Mouse (Mus musculus): ENCODE results near the gene Ift22.

Ift22 gene

GRCm38 (mm10) chr5:136894840-136895528 lies 13.0 kb upstream of the Ift22 start:
- Histone ChIP-seq H3K27me3 (ENCODE audit: insufficient read depth, low read length) (peaks cover 17% of the 10 kb centered on the region), H3K4me3 (replicated peaks; ENCODE audit: low read length) (no peak overlapping the region), H3K9me3 (ENCODE audit: low read length) (no peaks in the 10 kb centered on the region), H3K4me1 (replicated peaks; ENCODE audit: low read depth, low read length) (peaks cover 8% of the 10 kb centered on the region; the same call in 1 of the 2 replicates), H3K36me3 (ENCODE audit: insufficient read depth, low read length) (no peaks in the 10 kb centered on the region)
- TF ChIP-seq POU5F1 (IDR thresholded peaks at IDR 0.05; ENCODE audit: borderline replicate concordance, low read length) (no peak), CTCF (conservative IDR thresholded peaks at IDR 0.05; ENCODE audit: low read length) (no peak), NANOG (IDR thresholded peaks at IDR 0.05; ENCODE audit: borderline replicate concordance, low read length) (no peak)

- Histone ChIP-seq H3K27me3 (ENCODE audit: insufficient read depth, low read length) (peaks cover 22% of the 10 kb centered on the region), H3K4me3 (replicated peaks; ENCODE audit: low read length) (no peak overlapping the region), H3K9me3 (ENCODE audit: low read length) (no peaks in the 10 kb centered on the region), H3K36me3 (ENCODE audit: insufficient read depth, low read length) (no peaks in the 10 kb centered on the region), H3K4me1 (replicated peaks; ENCODE audit: low read depth, low read length) (peaks cover 8% of the 10 kb centered on the region; the same call in 1 of the 2 replicates)
- no peak for TF ChIP-seq POU5F1 (IDR thresholded peaks at IDR 0.05; ENCODE audit: borderline replicate concordance, low read length)
- no peak for TF ChIP-seq NANOG (IDR thresholded peaks at IDR 0.05; ENCODE audit: borderline replicate concordance, low read length)
- TF ChIP-seq CTCF (conservative IDR thresholded peaks at IDR 0.05; ENCODE audit: low read length): peak; percentile 67
Observed at GRCm38 (mm10) chr5:136895529-136895963, 12.4 kb upstream of the Ift22 start.

- no peak overlapping the region for H3K4me3 ChIP-seq (replicated peaks; ENCODE audit: low read length)
- H3K4me1 ChIP-seq (replicated peaks; ENCODE audit: low read depth, low read length): peaks cover 15% of the 10 kb centered on the region
- H3K9me3 ChIP-seq (ENCODE audit: low read length): 0 out of 2 replicates have a peak, but pooled peaks cover 8% of the 10 kb centered on the region
- no peaks in the 10 kb centered on the region for H3K36me3 ChIP-seq (ENCODE audit: insufficient read depth, low read length)
- TF ChIP-seq NANOG (IDR thresholded peaks at IDR 0.05; ENCODE audit: borderline replicate concordance, low read length) (no peak), CTCF (conservative IDR thresholded peaks at IDR 0.05; ENCODE audit: low read length) (peak; percentile 47)
- H3K27me3 ChIP-seq (ENCODE audit: insufficient read depth, low read length): peaks cover 8% of the 10 kb centered on the region; the same call in 1 of the 2 replicates
Observed at GRCm38 (mm10) chr5:136904621-136905020, 3.3 kb upstream of the Ift22 start.

- TF ChIP-seq POU5F1 (IDR thresholded peaks at IDR 0.05; ENCODE audit: borderline replicate concordance, low read length) (no peak), NANOG (IDR thresholded peaks at IDR 0.05; ENCODE audit: borderline replicate concordance, low read length) (no peak), CTCF (conservative IDR thresholded peaks at IDR 0.05; ENCODE audit: low read length) (peak; percentile 89)
- Histone ChIP-seq H3K36me3 (ENCODE audit: insufficient read depth, low read length) (peaks cover under 1% of the 10 kb centered on the region), H3K27me3 (ENCODE audit: insufficient read depth, low read length) (no peaks in the 10 kb centered on the region), H3K9me3 (ENCODE audit: low read length) (0 out of 2 replicates have a peak, but pooled peaks cover 8% of the 10 kb centered on the region), H3K4me1 (replicated peaks; ENCODE audit: low read depth, low read length) (peaks cover 15% of the 10 kb centered on the region), H3K4me3 (replicated peaks; ENCODE audit: low read length) (no peak overlapping the region)
Observed at GRCm38 (mm10) chr5:136905630-136906029, 2.3 kb upstream of the Ift22 start.

GRCm38 (mm10) chr5:136907587-136907986 lies 363 bp upstream of the Ift22 start:
- TF ChIP-seq CTCF (conservative IDR thresholded peaks at IDR 0.05; ENCODE audit: low read length) (no peak), NANOG (IDR thresholded peaks at IDR 0.05; ENCODE audit: borderline replicate concordance, low read length) (no peak), POU5F1 (IDR thresholded peaks at IDR 0.05; ENCODE audit: borderline replicate concordance, low read length) (no peak)
- peak overlapping the region; percentile 86 for H3K4me3 ChIP-seq (replicated peaks; ENCODE audit: low read length)
- H3K4me1 ChIP-seq (replicated peaks; ENCODE audit: low read depth, low read length): peaks cover 16% of the 10 kb centered on the region
- H3K36me3 ChIP-seq (ENCODE audit: insufficient read depth, low read length): peaks cover 20% of the 10 kb centered on the region
- no peaks in the 10 kb centered on the region for H3K27me3 ChIP-seq (ENCODE audit: insufficient read depth, low read length)
- H3K9me3 ChIP-seq (ENCODE audit: low read length): 0 out of 2 replicates have a peak, but pooled peaks cover 5% of the 10 kb centered on the region

- Histone ChIP-seq H3K4me3 (replicated peaks; ENCODE audit: low read length) (no peak overlapping the region), H3K9me3 (ENCODE audit: low read length) (peaks cover 3% of the 10 kb centered on the region), H3K36me3 (ENCODE audit: insufficient read depth, low read length) (peaks cover 36% of the 10 kb centered on the region), H3K4me1 (replicated peaks; ENCODE audit: low read depth, low read length) (peaks cover 8% of the 10 kb centered on the region; the same call in 1 of the 2 replicates), H3K27me3 (ENCODE audit: insufficient read depth, low read length) (no peaks in the 10 kb centered on the region)
- no peak for TF ChIP-seq NANOG (IDR thresholded peaks at IDR 0.05; ENCODE audit: borderline replicate concordance, low read length)
- no peak for TF ChIP-seq POU5F1 (IDR thresholded peaks at IDR 0.05; ENCODE audit: borderline replicate concordance, low read length)
- TF ChIP-seq CTCF (conservative IDR thresholded peaks at IDR 0.05; ENCODE audit: low read length): no peak
Observed at GRCm38 (mm10) chr5:136914183-136914582, 6.2 kb downstream of the Ift22 start.

- Histone ChIP-seq H3K36me3 (ENCODE audit: insufficient read depth, low read length) (peaks cover 30% of the 10 kb centered on the region), H3K9me3 (ENCODE audit: low read length) (peaks cover 3% of the 10 kb centered on the region), H3K4me1 (replicated peaks; ENCODE audit: low read depth, low read length) (peaks cover 31% of the 10 kb centered on the region), H3K4me3 (replicated peaks; ENCODE audit: low read length) (no peak overlapping the region), H3K27me3 (ENCODE audit: insufficient read depth, low read length) (no peaks in the 10 kb centered on the region)
- TF ChIP-seq CTCF (conservative IDR thresholded peaks at IDR 0.05; ENCODE audit: low read length): no peak
- TF ChIP-seq NANOG (IDR thresholded peaks at IDR 0.05; ENCODE audit: borderline replicate concordance, low read length): no peak
- TF ChIP-seq POU5F1 (IDR thresholded peaks at IDR 0.05; ENCODE audit: borderline replicate concordance, low read length): no peak
Observed at GRCm38 (mm10) chr5:136917613-136918242, 9.8 kb downstream of the Ift22 start.

GRCm38 (mm10) chr5:136918655-136919472 lies 10.9 kb downstream of the Ift22 start:
- H3K9me3 ChIP-seq (ENCODE audit: low read length): peaks cover 3% of the 10 kb centered on the region
- no peaks in the 10 kb centered on the region for H3K27me3 ChIP-seq (ENCODE audit: insufficient read depth, low read length)
- peaks cover 27% of the 10 kb centered on the region for H3K36me3 ChIP-seq (ENCODE audit: insufficient read depth, low read length)

More at GRCm38 (mm10) chr5:136918655-136919472, 10.9 kb downstream of the Ift22 start:
- Histone ChIP-seq H3K4me1 (replicated peaks; ENCODE audit: low read depth, low read length) (peaks cover 34% of the 10 kb centered on the region), H3K4me3 (replicated peaks; ENCODE audit: low read length) (peak overlapping the region; percentile 88)
- no peak for TF ChIP-seq CTCF (conservative IDR thresholded peaks at IDR 0.05; ENCODE audit: low read length)
- TF ChIP-seq NANOG (IDR thresholded peaks at IDR 0.05; ENCODE audit: borderline replicate concordance, low read length): no peak
- TF ChIP-seq POU5F1 (IDR thresholded peaks at IDR 0.05; ENCODE audit: borderline replicate concordance, low read length): no peak

Data from E14TG2a.4 (cell line).